Mouse (Mus musculus): ENCODE data around the gene Fkbp9. TPM values are rescaled to one million over a fixed set of nuclear protein-coding genes. Genes with fewer than 3 reads are reported as not detected.
"Not testable (repeated sequence)": the region's sequence is repeated elsewhere in the genome, so short reads cannot be mapped to it uniquely, and the experiment has no call there.

Gene Fkbp9
- polyA plus RNA-seq, 1 experiment from 2014 or later = 65.3 TPM

DNA sequence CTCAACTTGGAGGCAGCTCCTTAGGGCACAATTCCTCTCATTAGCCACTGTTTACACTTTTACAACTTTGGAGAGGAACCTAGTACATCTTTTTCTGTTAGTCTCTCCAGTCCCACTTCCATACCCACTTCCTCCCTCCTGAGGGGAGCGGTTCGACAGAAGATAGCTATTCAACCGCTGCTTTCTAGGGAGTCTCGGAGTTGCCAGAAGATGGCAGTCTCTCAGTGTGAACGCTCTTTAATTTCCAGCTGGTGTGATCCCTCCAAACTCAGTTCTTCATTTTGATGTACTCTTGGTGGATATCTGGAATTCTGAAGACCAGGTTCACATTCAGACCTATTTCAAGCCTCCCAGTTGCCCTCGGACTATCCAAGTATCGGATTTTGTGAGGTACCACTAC lies 18.5 kb downstream of the Fkbp9 start:
- Histone ChIP-seq H3K27me3 (ENCODE audit: low read depth, poor library complexity, severe bottlenecking) (no peaks in the 10 kb centered on the region), H3K4me3 (no peak overlapping the region), H3K4me1 (no peaks in the 10 kb centered on the region), H3K9me3 (replicated peaks) (no peaks in the 10 kb centered on the region), H3K36me3 (peaks cover 10% of the 10 kb centered on the region), H3K27ac (replicated peaks) (no peak overlapping the region)
- no peak for DNase-seq (ENCODE audit: low spot score)
- 67% methylated on average over 7 of the region's 7 CpGs for WGBS

DNA sequence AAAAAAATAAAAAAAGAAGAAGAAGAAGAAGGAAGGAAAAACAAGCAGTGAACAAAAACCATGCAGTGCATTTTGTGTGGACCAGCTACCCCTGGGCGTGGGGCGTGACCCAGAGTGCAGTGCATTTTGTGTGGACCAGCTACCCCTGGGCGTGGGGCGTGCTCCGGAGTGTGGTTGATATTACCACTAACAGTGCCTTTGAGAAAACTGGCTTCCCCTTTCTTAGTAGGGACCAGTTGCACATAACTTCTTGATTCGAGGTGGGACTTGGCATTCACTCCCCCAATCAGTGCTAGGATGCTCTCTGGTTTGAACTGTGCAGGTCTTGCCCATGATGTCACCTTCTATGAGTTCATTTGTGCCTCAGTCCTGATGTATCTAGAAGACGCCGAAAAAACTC lies 22.9 kb downstream of the Fkbp9 start:
- no peak overlapping the region for H3K27ac ChIP-seq (replicated peaks)
- no peak for DNase-seq (ENCODE audit: low spot score)
- H3K27me3 ChIP-seq (ENCODE audit: low read depth, poor library complexity, severe bottlenecking) = no peaks in the 10 kb centered on the region
- no peak overlapping the region for H3K4me3 ChIP-seq
- 94% methylated on average over 8 of the region's 8 CpGs for WGBS
- H3K4me1 ChIP-seq = no peaks in the 10 kb centered on the region
- peaks cover 19% of the 10 kb centered on the region for H3K36me3 ChIP-seq
- H3K9me3 ChIP-seq (replicated peaks) = no peaks in the 10 kb centered on the region

DNA sequence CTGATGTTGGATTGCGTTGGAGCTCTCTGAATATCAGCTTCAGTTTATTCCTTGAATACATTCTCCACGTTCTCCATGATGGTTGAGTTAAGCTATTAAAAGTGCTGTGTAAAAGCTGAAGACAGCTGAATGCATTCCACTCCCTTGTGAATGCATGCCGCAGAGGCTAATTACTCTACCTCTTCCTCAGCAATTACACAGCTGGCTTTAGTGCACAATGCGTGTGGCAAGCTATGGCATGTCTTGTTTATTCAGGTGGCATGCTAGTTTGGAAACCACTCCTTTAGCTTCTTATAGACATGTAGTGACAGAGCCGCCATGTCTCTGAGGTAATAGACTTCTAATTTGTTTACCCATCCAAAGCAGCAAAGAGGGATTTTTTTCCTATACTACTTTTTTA lies 24.9 kb downstream of the Fkbp9 start:
- Histone ChIP-seq H3K27me3 (ENCODE audit: low read depth, poor library complexity, severe bottlenecking) (no peaks in the 10 kb centered on the region), H3K4me3 (no peak overlapping the region), H3K27ac (replicated peaks) (no peak overlapping the region), H3K36me3 (peaks cover 13% of the 10 kb centered on the region; the same call in 1 of the 2 replicates), H3K4me1 (no peaks in the 10 kb centered on the region), H3K9me3 (replicated peaks) (no peaks in the 10 kb centered on the region)
- WGBS = 80% methylated on average over 5 of the region's 5 CpGs
- DNase-seq (ENCODE audit: low spot score) = no peak

DNA sequence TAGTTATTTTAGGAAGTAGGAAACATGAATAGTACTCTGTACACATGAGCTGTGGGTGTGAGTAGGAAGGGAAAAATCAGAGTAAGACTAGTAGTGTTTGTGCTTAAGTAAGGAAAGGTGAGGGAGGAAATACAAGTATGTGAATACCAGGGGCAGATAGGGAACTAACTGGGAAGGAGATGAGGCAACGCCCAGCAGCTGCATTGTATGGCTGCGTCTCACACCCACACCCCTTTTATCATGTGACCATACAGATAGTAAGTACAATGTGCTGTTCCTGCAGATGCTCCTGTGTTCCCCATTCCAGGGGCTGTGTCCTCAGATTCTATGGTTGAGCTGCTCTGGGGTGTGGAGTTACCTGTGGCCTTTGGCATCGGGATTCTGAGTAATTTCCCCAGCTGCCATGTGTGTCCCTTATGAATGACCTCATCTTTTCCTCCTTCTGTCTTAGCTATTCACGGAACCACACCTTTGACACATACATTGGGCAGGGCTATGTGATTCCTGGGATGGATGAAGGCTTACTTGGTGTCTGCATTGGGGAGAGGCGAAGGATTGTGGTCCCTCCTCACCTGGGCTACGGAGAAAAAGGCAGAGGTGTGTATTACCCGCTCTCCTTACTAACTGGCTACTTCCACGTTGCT lies 28.5 kb downstream of the Fkbp9 start:
- Histone ChIP-seq H3K27me3 (ENCODE audit: low read depth, poor library complexity, severe bottlenecking) (no peaks in the 10 kb centered on the region), H3K9me3 (replicated peaks) (no peaks in the 10 kb centered on the region), H3K4me1 (no peaks in the 10 kb centered on the region), H3K4me3 (no peak overlapping the region), H3K27ac (replicated peaks) (no peak overlapping the region), H3K36me3 (peaks cover 9% of the 10 kb centered on the region; the same call in 1 of the 2 replicates)
- no peak for DNase-seq (ENCODE audit: low spot score)
- WGBS = 93% methylated on average over 8 of the region's 8 CpGs

DNA sequence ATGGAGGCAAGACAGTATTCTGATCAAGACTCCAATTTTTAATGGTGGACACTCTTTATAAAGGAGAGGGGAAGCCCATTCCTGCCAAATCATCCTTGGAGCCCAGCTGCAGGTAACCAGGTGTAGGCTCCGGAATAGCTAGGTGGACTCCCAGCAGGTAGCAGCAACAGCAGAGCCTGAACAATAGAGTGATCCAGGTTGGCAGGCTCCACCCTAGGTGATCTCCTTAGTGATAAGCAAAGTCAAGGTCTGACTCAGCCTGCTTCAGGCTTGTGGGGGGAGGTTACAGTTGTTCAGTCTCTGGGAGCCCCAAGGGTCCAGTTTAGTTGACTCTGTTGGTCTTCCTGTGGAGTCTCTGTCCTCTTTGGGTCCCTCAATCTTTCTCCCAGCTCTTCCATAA lies 35.0 kb downstream of the Fkbp9 start:
- not testable (repeated sequence) for H3K4me1 ChIP-seq; H3K27me3 ChIP-seq (ENCODE audit: low read depth, poor library complexity, severe bottlenecking); H3K36me3 ChIP-seq; DNase-seq (ENCODE audit: low spot score); H3K9me3 ChIP-seq (replicated peaks); H3K4me3 ChIP-seq; H3K27ac ChIP-seq (replicated peaks)
- WGBS = 100% methylated on average over 1 of the region's 1 CpGs

DNA sequence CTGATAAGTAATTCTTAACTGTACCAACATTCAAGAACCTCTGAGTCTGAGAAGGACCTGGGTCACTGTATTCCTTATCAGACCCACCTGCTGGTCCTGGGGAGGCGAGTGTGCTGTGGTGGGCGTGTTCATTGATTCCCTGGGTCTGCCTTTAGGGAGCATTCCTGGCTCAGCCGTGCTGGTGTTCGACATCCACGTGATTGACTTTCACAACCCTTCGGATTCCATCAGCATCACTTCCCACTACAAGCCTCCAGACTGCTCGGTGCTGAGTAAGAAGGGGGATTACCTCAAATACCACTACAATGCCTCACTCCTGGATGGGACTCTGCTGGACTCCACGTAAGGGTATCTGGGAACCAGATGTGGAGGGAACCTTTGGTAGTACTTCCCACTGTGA lies 36.7 kb downstream of the Fkbp9 start:
- no peaks in the 10 kb centered on the region for H3K4me1 ChIP-seq
- H3K4me3 ChIP-seq = no peak overlapping the region
- H3K9me3 ChIP-seq (replicated peaks) = no peaks in the 10 kb centered on the region
- WGBS = 81% methylated on average over 8 of the region's 8 CpGs
- no peak for DNase-seq (ENCODE audit: low spot score)
- no peaks in the 10 kb centered on the region for H3K27me3 ChIP-seq (ENCODE audit: low read depth, poor library complexity, severe bottlenecking)
- H3K27ac ChIP-seq (replicated peaks) = no peak overlapping the region
- H3K36me3 ChIP-seq = no peaks in the 10 kb centered on the region

DNA sequence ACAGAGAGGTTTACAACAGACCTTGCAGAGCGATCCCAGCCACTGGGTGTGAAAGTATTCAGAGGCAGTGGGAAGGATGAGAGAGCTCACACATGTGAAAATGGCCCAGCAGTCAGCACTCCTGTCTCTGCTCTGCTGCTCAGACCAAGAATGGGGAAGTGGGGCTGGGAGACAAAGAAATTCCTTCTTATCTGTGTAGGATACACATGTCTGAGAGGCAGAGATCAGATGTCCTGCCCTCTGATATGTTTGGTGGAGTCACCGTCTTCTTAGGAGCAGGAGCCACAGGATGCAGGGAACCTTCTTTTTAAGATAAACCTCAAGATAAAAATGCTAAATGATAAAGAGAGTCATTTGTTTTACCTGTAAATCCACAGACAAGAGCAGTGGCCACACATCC lies 38.2 kb downstream of the Fkbp9 start:
- Histone ChIP-seq H3K36me3 (no peaks in the 10 kb centered on the region), H3K27me3 (ENCODE audit: low read depth, poor library complexity, severe bottlenecking) (no peaks in the 10 kb centered on the region), H3K27ac (replicated peaks) (no peak overlapping the region), H3K4me3 (no peak overlapping the region), H3K4me1 (no peaks in the 10 kb centered on the region), H3K9me3 (replicated peaks) (no peaks in the 10 kb centered on the region)
- no peak for DNase-seq (ENCODE audit: low spot score)
- WGBS = 90% methylated on average over 2 of the region's 2 CpGs

DNA sequence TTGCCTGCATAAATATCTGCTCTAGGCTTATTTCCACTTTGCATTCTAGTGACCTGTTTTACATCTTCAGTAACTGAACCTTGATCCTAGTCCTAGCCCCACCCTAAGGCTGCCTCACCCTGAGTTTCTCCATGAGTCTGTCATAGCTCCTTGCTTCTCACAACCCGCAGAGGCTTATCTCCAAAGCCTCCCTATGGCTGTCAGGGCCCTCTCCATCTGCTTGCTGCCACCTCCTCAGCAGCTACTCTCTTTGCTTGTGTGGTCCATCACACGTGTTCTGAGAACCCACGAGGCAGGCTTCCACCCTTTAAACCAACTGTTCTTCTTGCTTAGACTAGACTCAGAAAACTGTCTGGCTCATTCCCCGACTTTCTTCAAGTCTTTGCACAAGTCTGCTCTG lies 45.0 kb downstream of the Fkbp9 start:
- WGBS = 82% methylated on average over 4 of the region's 4 CpGs
- Histone ChIP-seq H3K9me3 (replicated peaks) (no peaks in the 10 kb centered on the region), H3K4me3 (no peak overlapping the region), H3K27ac (replicated peaks) (no peak overlapping the region), H3K27me3 (ENCODE audit: low read depth, poor library complexity, severe bottlenecking) (no peaks in the 10 kb centered on the region), H3K4me1 (no peaks in the 10 kb centered on the region), H3K36me3 (peaks cover 49% of the 10 kb centered on the region)
- DNase-seq (ENCODE audit: low spot score) = no peak

DNA sequence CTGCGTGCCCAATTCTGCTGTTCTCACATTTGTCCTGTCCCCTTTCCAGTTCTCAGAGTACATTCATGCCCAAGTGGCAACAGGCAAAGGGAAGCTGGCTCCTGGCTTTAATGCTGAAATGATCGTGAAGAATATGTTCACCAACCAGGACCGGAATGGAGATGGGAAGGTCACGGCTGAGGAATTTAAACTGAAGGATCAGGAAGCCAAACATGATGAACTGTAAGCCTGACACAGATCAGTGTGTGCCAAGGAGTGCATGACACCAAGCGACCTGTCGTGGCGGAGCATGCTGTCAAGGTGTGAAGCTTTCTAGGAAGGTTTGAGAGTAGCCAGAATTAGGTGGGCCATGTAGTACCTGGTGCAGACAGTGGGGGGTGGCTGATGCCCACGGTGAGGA lies 46.1 kb downstream of the Fkbp9 start:
- no peaks in the 10 kb centered on the region for H3K9me3 ChIP-seq (replicated peaks)
- WGBS = 92% methylated on average over 8 of the region's 8 CpGs
- peaks cover 60% of the 10 kb centered on the region for H3K36me3 ChIP-seq
- H3K4me3 ChIP-seq = no peak overlapping the region
- H3K4me1 ChIP-seq = no peaks in the 10 kb centered on the region
- H3K27ac ChIP-seq (replicated peaks) = no peak overlapping the region
- no peaks in the 10 kb centered on the region for H3K27me3 ChIP-seq (ENCODE audit: low read depth, poor library complexity, severe bottlenecking)
- DNase-seq (ENCODE audit: low spot score) = no peak

DNA sequence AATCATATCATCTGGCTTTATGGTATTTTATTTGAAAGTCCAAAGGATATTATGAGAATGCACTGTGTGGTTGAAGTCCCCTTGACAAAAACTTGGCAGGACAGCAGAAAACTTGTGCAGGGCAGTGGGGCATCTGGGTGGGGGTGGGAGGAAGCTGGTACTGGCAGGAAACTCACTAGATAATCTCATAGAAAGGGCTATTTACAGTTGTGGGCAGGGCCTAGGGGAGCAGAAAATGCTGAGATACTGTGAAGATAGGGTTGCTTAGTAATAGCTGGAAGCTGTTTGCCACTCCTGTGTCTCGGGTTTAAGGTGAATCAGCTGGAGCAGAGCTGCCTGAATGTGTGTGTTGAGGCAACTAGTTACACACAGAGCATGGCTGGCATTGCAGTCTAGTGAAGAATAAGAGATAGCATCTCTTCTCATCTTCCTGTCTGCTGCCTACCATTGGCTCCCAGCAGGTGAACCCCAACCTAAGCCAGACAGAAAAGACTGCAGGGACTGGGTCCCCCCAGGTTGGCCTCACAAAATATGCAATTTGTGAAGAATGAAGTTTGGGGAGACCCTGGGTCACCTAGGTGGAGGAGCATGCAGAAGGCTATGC lies 47.6 kb downstream of the Fkbp9 start:
- 76% methylated on average over 1 of the region's 1 CpGs for WGBS
- no peak for DNase-seq (ENCODE audit: low spot score)
- Histone ChIP-seq H3K4me1 (no peaks in the 10 kb centered on the region), H3K27me3 (ENCODE audit: low read depth, poor library complexity, severe bottlenecking) (no peaks in the 10 kb centered on the region), H3K9me3 (replicated peaks) (no peaks in the 10 kb centered on the region), H3K4me3 (no peak overlapping the region), H3K27ac (replicated peaks) (no peak overlapping the region), H3K36me3 (peaks cover 72% of the 10 kb centered on the region)

DNA sequence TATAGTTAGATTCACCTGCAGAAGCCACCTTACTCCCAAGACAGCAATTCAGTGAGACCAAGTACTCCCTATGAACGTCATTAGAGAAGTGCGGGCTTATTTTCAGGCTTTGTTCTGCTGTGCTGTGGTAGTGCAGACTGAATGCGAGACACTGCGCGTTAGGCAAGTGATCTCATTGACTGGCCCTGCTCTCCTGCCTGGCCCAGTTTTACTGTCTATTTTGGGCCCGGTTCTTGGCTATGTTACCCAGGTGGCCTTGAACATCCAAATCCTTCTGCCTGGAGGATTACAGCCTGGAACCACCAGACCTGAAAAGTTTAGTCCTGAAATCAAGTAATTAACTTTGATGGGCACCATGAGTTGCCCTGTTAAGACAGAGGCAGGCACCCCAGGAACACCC lies 56.7 kb downstream of the Fkbp9 start:
- Histone ChIP-seq H3K27me3 (ENCODE audit: low read depth, poor library complexity, severe bottlenecking) (no peaks in the 10 kb centered on the region), H3K36me3 (peaks cover 59% of the 10 kb centered on the region), H3K4me3 (no peak overlapping the region), H3K4me1 (no peaks in the 10 kb centered on the region), H3K9me3 (replicated peaks) (no peaks in the 10 kb centered on the region), H3K27ac (replicated peaks) (no peak overlapping the region)
- no peak for DNase-seq (ENCODE audit: low spot score)
- 91% methylated on average over 6 of the region's 6 CpGs for WGBS

DNA sequence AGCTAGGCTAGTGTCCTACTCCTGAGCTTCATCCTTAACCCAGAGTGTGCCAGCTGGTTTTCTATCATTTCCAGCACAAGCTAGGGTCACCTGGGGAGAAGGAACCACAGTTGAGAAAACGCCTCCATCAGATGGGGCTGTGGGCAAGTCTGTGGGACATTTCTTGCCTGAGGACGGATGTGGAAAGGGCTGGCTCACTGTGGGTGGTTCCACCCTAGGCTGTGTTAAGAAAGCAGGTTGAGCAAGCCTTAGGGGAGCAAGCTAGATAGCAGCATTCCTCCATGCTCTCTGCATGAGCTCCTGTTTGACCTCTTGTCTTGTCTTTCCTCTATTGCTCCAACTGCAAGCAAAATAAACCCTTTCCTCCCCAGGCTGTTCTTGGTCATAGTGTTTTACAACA lies 58.9 kb downstream of the Fkbp9 start:
- no peaks in the 10 kb centered on the region for H3K27me3 ChIP-seq (ENCODE audit: low read depth, poor library complexity, severe bottlenecking)
- 95% methylated on average over 2 of the region's 2 CpGs for WGBS
- H3K27ac ChIP-seq (replicated peaks) = no peak overlapping the region
- no peak for DNase-seq (ENCODE audit: low spot score)
- H3K36me3 ChIP-seq = peaks cover 49% of the 10 kb centered on the region
- no peaks in the 10 kb centered on the region for H3K9me3 ChIP-seq (replicated peaks)
- H3K4me1 ChIP-seq = no peaks in the 10 kb centered on the region
- H3K4me3 ChIP-seq = no peak overlapping the region

DNA sequence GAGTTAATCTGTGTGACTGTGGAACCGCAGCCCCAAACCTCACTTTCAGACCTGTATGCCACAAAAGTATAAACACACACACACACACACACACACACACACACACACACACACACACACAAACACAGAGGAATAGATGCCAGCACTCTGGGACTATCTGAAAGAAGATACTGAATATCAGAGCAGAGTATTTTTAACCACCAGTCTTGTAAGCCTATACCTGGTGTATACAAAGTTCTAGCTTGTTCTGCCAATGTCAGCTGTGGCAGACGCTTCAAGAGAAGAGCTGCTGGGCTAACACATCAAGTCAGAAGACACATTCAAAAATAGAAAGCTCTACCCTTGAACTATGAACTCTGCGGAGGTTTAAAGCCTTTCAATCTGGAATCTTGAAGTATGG lies 67.7 kb downstream of the Fkbp9 start:
- no peaks in the 10 kb centered on the region for H3K36me3 ChIP-seq
- no peaks in the 10 kb centered on the region for H3K27me3 ChIP-seq (ENCODE audit: low read depth, poor library complexity, severe bottlenecking)
- 92% methylated on average over 3 of the region's 3 CpGs for WGBS
- H3K9me3 ChIP-seq (replicated peaks) = no peaks in the 10 kb centered on the region
- DNase-seq (ENCODE audit: low spot score) = no peak
- H3K4me3 ChIP-seq = no peak overlapping the region
- peaks cover 16% of the 10 kb centered on the region for H3K4me1 ChIP-seq
- no peak overlapping the region for H3K27ac ChIP-seq (replicated peaks)

DNA sequence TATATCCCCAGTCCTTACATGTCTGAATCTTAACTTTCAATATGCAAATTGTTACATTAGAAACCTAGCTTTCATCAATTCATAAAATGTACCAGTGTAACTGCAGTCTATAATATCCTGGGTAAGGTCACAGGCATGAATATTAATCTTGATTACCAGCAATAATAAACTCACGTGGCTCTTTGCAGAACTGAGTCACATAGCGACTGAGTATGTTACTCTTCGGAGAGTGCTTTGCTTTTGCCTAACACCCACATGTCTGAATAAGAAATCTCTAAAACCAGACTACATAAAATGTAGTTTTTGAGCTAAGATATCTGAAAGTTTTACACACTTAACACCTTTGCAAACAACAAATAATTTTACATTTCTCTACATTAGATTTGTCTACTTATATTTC lies 69.5 kb downstream of the Fkbp9 start:
- Histone ChIP-seq H3K4me3 (no peak overlapping the region), H3K36me3 (no peaks in the 10 kb centered on the region), H3K27ac (replicated peaks) (no peak overlapping the region), H3K9me3 (replicated peaks) (no peaks in the 10 kb centered on the region), H3K27me3 (ENCODE audit: low read depth, poor library complexity, severe bottlenecking) (no peaks in the 10 kb centered on the region), H3K4me1 (peaks cover 19% of the 10 kb centered on the region)
- no peak for DNase-seq (ENCODE audit: low spot score)
- 75% methylated on average over 3 of the region's 3 CpGs for WGBS
